30 mouse cellular contexts compared by ENCODE assay signal in genomic region chr13:24094825-24095547, GRCm38 (mm10).
A peak's percentile ranks its signal among the peaks of the same experiment; 100 is the strongest.
DNase-seq lines count a peak whose midpoint lies in the region; ATAC-seq and TF ChIP-seq lines count a peak whose summit lies in the region.
"Had no signal": no experiment of that assay in that cellular context is flagged by ENCODE, and none has a peak within 500 bp of the region (broad histone marks: within the 10 kb centered on the region; RNA-seq: fewer than 3 reads in every experiment).

No protein-coding gene starts in this region.

- peaks cover 8% of the 10 kb centered on the region for H3K4me1 ChIP-seq in embryonic fibroblast, embryonic 13.5 days (ENCODE audit: control insufficient read depth, insufficient read depth, low read length)
- H3K4me1 ChIP-seq: embryonic facial prominence, embryonic 10.5 days; embryonic facial prominence, embryonic 15.5 days; hindbrain, embryonic 12.5 days; intestine, embryonic 15.5 days; limb, embryonic 13.5 days had no signal

- no peak overlapping the region for H3K4me3 ChIP-seq in embryonic fibroblast, embryonic 13.5 days (ENCODE audit: insufficient read depth, low read length)
- H3K4me3 ChIP-seq: embryonic facial prominence, embryonic 10.5 days; embryonic facial prominence, embryonic 15.5 days; forebrain, embryonic 15.5 days; gastrocnemius, adult 2 months; hindbrain, embryonic 12.5 days; intestine, embryonic 15.5 days; limb, embryonic 13.5 days had no signal

- ATAC-seq in megakaryocyte progenitor cell, adult 5-6 weeks (replicated peaks; ENCODE audit: poor library complexity), result peak; percentile 93
- ATAC-seq in cerebellum, adult (ENCODE audit: insufficient number of reproducible peaks, low FRiP score, low TSS enrichment), result no peak
- ATAC-seq: CD4-positive, CD25-positive, alpha-beta regulatory T cell, adult 4 months; forebrain, embryonic 15.5 days; hindbrain, postnatal 0 days; intestine, embryonic 15.5 days; lung, postnatal 0 days; midbrain, embryonic 16.5 days; Patski had no signal

- TF ChIP-seq POLR2A in embryonic fibroblast, embryonic 13.5 days (IDR thresholded peaks at IDR 0.05; ENCODE audit: low read depth, low read length), result no peak

- H3K27ac ChIP-seq in embryonic fibroblast, embryonic 13.5 days (ENCODE audit: insufficient read depth, low read length), result peak overlapping the region; percentile 82; the same call in 1 of the 2 replicates
- H3K27ac ChIP-seq: embryonic facial prominence, embryonic 10.5 days; embryonic facial prominence, embryonic 15.5 days; forebrain, embryonic 15.5 days; gastrocnemius, adult 2 months; hindbrain, embryonic 12.5 days; hindbrain, postnatal 0 days; intestine, embryonic 15.5 days; limb, embryonic 13.5 days; stomach, postnatal 0 days had no signal

- no peak for TF ChIP-seq CTCF in embryonic fibroblast, embryonic 13.5 days (IDR thresholded peaks at IDR 0.05; ENCODE audit: borderline replicate concordance, insufficient read depth, low read length)

- intact Hi-C loops in gastrocnemius, postnatal 14 days (cut with DNase I; ENCODE audit: low total_unique reads), result no loop called here

- peak; percentile 97 for DNase-seq in 416B (ENCODE audit: low read depth)
- DNase-seq in Muller cell, postnatal 12 days (ENCODE audit: inconsistent ontology term), result peak; percentile 2
- DNase-seq in gastrocnemius, postnatal 14 days, result no peak
- DNase-seq in natural killer cell, adult 2 months (ENCODE audit: low spot score in 2 of 2), result no peak
- DNase-seq in kidney, postnatal 25 days, result no peak
- DNase-seq: cerebellum, adult 11 months; cerebellum, adult 9-11 months; gastrocnemius, adult 2 months; heart, postnatal 14 days; kidney, adult 2 months; kidney, postnatal 4 days; lung, adult 18-20 months; spleen, adult 18-20 months; thymus, adult 18-20 months; thymus, postnatal 25 days had no signal

Comparison
In these comparisons a context has a peak if more than half of its experiments do, and no peak if none do; other contexts are left out.
1. DNase-seq: peak in 416B (single experiment) and Muller cell, postnatal 12 days (single experiment); none in gastrocnemius, postnatal 14 days (single experiment), natural killer cell, adult 2 months (0 of 2) and kidney, postnatal 25 days (0 of 2).